Mouse (Mus musculus) embryonic fibroblast, embryonic 13.5 days (primary cell): ENCODE data around the gene Abca17.

ENCODE experiments used
- CTCF ChIP-seq: IDR thresholded peaks from 2 replicates; pipeline ENCODE4 v1.5.1; 2011; ENCODE audit warnings: mild to moderate bottlenecking, control low read depth, low read length, moderate library complexity, borderline replicate concordance; ENCODE audit not compliant: insufficient read depth
- POLR2A ChIP-seq: IDR thresholded peaks from 2 replicates; pipeline ENCODE4 v1.6.1; 2011; ENCODE audit warnings: low read depth, mild to moderate bottlenecking, control low read depth, low read length, moderate library complexity

DNA sequence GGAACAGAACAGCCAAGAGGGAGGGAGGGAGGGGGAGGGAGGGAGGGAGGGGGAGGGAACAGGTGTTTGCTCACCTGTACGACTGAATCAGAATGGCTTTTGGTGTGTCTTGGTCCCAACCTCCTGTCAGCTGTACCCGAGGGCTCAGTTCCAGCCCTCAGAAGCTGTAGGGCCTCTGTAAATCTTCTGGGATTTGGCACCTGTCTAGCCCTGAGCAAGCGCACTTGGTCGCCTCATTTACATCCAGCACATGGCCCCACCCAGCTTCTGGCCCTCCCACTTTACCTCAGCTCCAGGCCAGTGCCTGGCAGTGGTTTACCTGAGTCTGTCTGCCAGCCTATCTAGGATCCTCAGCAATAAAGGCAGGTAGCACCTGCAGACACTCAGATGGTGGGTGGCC lies 42.7 kb upstream of the Abca17 start:
- TF ChIP-seq CTCF: no peak
- TF ChIP-seq POLR2A: no peak
